Mouse (Mus musculus) CD4-positive, CD25-positive, alpha-beta regulatory T cell, adult 2 months (primary cell): ENCODE measurements around the gene Aplp2.
A peak's percentile ranks its signal among the peaks of the same experiment; 100 is the strongest.

Experiments
- DNase-seq: peaks from one replicate; pipeline ENCODE4 v3.0.0-alpha.2; 2012; ENCODE audit warnings: low read depth, low spot score

Gene Aplp2

GRCm38 (mm10) chr9:31126079-31126478, 85.5 kb downstream of the Aplp2 start:
- no peak for DNase-seq

- no peak for DNase-seq
Observed at GRCm38 (mm10) chr9:31122464-31123030, 89.1 kb downstream of the Aplp2 start.

GRCm38 (mm10) chr9:31120533-31120915, 91.1 kb downstream of the Aplp2 start:
- peak; percentile 27 for DNase-seq

- DNase-seq: peak; percentile 9
Observed at GRCm38 (mm10) chr9:31119882-31120532, 91.6 kb downstream of the Aplp2 start.

- DNase-seq: no peak
Observed at GRCm38 (mm10) chr9:31119405-31119804, 92.2 kb downstream of the Aplp2 start.

GRCm38 (mm10) chr9:31118520-31119298, 92.9 kb downstream of the Aplp2 start:
- DNase-seq: no peak

- DNase-seq: no peak
Observed at GRCm38 (mm10) chr9:31117488-31117887, 94.1 kb downstream of the Aplp2 start.

- no peak for DNase-seq
Observed at GRCm38 (mm10) chr9:31117088-31117487, 94.5 kb downstream of the Aplp2 start.

- DNase-seq: no peak
Observed at GRCm38 (mm10) chr9:31115586-31115985, 96.0 kb downstream of the Aplp2 start.

- DNase-seq: no peak
Observed at GRCm38 (mm10) chr9:31108464-31108863, 103.2 kb downstream of the Aplp2 start.
